Mouse (Mus musculus) forebrain, embryonic 10.5 days (tissue): ENCODE measurements at regions not wholly inside any gene's neighbourhood (a gene's known extent, or its start where the extent isn't known, plus 50 kb on each side); places are given as distances from the start of the nearest gene placed in this dataset.
"Not testable (repeated sequence)": the region's sequence is repeated elsewhere in the genome, so short reads cannot be mapped to it uniquely, and the experiment has no call there.

Experiments used
- DNase-seq: peaks from one replicate; pipeline ENCODE4 v3.0.0-alpha.2; 2017; ENCODE audit warnings: low spot score; ENCODE audit errors: extremely low spot score
- H3K27ac ChIP-seq: fragments of 300-500 bp; sonication (generic); 2 replicates; pipeline ENCODE4 v1.5.1; 2016; ENCODE audit warnings: mild to moderate bottlenecking
- H3K27me3 ChIP-seq: fragments of 300-500 bp; sonication (generic); 2 replicates; pipeline ENCODE4 v1.6.1; 2016; ENCODE audit warnings: mild to moderate bottlenecking; ENCODE audit not compliant: poor library complexity, severe bottlenecking
- H3K36me3 ChIP-seq: fragments of 300-500 bp; sonication (generic); replicated peaks from 2 replicates; pipeline ENCODE4 v1.6.1; 2016; ENCODE audit warnings: mild to moderate bottlenecking, moderate library complexity
- H3K4me1 ChIP-seq: fragments of 300-500 bp; sonication (generic); 2 replicates; pipeline ENCODE4 v1.6.1; 2016
- H3K4me3 ChIP-seq: fragments of 300-500 bp; sonication (generic); 2 replicates; pipeline ENCODE4 v1.5.1; 2016; ENCODE audit warnings: mild to moderate bottlenecking, moderate library complexity
- H3K9me3 ChIP-seq: fragments of 300-500 bp; sonication (generic); 2 replicates; pipeline ENCODE4 v1.6.1; 2016; ENCODE audit warnings: mild to moderate bottlenecking, moderate library complexity
- WGBS: fragments of 180-500 bp; shearing (Covaris S2); methylation state at CpG from one replicate; pipeline ENCODE4 v1.1.7; 2016; 5-methylcytosine and 5-hydroxymethylcytosine counted together

DNA sequence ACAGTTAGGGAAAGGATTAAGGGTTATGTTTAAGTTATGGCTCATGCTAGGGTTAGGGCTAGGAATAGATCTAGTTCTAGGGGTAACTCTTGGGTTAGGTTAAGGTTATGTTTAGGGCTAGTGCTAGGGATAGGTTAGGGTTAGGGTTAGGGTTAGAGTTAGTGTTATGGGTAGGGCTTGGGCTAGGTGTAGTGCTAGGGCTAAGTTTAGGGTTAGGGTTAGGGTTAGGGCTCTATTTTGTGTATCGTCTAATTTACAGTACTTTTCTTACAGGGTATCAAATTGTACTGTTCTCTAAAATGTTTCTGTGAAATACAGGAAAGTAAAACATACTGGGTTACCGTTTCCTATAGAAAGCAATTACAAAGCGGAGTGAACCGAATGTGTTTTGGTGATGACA, 64.8 kb downstream of the Ptchd3 start:
- 93% methylated on average over 4 of the region's 4 CpGs for WGBS
- DNase-seq = no peak
- Histone ChIP-seq H3K9me3 (no peaks in the 10 kb centered on the region; the same call in 1 of the 2 replicates), H3K4me1 (no peaks in the 10 kb centered on the region), H3K27ac (no peak overlapping the region), H3K4me3 (no peak overlapping the region), H3K27me3 (no peaks in the 10 kb centered on the region), H3K36me3 (no peaks in the 10 kb centered on the region)

DNA sequence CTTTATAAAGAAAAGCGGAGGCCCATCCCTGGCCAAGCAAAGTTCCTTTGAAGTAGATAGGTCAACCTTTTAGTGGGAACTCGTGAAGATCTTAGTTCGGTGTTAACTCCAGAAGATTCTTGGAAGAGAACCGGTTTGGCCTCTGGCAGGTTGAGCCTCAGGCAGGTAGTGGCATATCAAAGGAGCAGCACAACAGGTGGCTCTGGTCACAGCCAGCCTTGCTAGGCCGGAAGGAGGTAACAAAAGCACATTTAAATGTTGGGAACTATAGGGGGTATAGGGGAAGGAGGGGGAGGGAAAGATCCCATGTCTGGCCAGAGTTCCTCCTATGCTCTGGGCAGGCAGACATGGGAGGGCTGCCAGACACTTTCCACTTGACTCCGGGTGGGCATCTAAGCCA, 74.3 kb downstream of the Ptchd3 start:
- WGBS = 79% methylated on average over 6 of the region's 6 CpGs
- H3K9me3 ChIP-seq, H3K36me3 ChIP-seq, H3K4me1 ChIP-seq, H3K4me3 ChIP-seq, H3K27me3 ChIP-seq, DNase-seq, H3K27ac ChIP-seq: not testable (repeated sequence)

DNA sequence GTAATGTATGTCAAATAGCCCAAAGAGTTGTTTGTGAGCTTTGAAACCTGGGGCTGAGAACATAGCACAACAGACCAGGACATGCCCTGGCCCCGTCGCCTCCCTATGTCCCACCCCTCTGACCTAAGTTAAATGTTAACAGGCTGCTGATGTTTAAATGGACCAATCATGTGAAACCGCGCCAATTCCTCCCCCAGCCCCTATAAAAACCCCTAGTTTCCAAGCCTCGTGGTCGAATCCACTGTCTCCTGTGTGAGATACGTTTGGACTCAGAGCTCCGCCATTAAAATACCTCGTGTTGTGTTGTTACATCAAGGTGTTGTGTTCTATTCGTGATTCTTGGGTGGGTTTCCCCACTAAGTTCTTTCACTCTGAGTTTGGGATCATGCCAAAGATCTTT, 94.6 kb downstream of the Ptchd3 start:
- DNase-seq, H3K27me3 ChIP-seq, H3K36me3 ChIP-seq, H3K4me1 ChIP-seq, H3K9me3 ChIP-seq: not testable (repeated sequence)
- 0 out of 2 replicates have a peak overlapping the region, but pooled peaks have one; percentile 66 for H3K27ac ChIP-seq
- H3K4me3 ChIP-seq = peak overlapping the region; percentile 34; the same call in 1 of the 2 replicates
- WGBS = 86% methylated on average over 10 of the region's 10 CpGs

DNA sequence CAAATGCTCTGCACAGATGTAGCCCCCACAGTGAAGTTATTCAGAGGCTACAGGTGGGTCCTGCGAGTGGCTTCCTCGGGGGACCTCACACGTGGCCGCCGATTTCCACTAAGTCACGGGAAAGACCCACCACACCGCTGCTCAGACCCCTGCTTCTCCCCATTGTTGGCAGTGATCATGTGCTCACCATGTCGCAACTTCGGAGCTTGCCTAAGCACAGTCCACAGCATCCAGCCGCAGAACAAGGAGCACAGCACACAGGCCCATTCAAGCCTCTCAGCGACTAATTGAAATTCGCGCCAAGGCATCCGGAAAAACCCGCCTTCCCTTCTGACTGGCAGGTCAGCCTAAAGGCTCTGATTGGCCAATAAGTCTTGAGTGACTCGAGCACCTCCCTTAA, 95.0 kb downstream of the Ptchd3 start:
- H3K27me3 ChIP-seq, H3K4me1 ChIP-seq, H3K9me3 ChIP-seq, H3K36me3 ChIP-seq: not testable (repeated sequence)
- DNase-seq = peak; percentile 20
- H3K27ac ChIP-seq = 0 out of 2 replicates have a peak overlapping the region, but pooled peaks have one; percentile 66
- 38% methylated on average over 16 of the region's 16 CpGs for WGBS
- peak overlapping the region; percentile 34 for H3K4me3 ChIP-seq

DNA sequence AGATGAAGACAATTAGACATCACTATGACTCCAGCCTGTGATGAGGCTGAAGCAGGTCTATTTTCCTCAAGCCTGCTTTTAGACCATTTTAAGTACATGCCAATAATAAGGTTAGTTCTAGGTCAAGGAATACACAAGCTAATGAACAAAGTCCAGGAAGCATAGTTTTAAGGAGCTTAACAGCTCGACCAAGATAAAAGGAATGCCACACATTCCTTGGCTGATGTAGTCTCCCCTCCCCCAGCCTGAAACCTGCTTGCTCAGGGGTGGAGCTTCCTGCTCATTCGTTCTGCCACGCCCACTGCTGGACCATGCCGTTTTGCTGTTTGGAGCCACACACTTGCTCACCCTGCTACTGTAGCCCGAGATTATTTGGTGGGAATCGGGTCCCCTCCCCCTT, 121.7 kb downstream of the Ptchd3 start:
- H3K27ac ChIP-seq, DNase-seq, H3K9me3 ChIP-seq, H3K27me3 ChIP-seq, H3K4me3 ChIP-seq, H3K4me1 ChIP-seq: not testable (repeated sequence)
- peaks cover 10% of the 10 kb centered on the region for H3K36me3 ChIP-seq
- 78% methylated on average over 6 of the region's 6 CpGs for WGBS

DNA sequence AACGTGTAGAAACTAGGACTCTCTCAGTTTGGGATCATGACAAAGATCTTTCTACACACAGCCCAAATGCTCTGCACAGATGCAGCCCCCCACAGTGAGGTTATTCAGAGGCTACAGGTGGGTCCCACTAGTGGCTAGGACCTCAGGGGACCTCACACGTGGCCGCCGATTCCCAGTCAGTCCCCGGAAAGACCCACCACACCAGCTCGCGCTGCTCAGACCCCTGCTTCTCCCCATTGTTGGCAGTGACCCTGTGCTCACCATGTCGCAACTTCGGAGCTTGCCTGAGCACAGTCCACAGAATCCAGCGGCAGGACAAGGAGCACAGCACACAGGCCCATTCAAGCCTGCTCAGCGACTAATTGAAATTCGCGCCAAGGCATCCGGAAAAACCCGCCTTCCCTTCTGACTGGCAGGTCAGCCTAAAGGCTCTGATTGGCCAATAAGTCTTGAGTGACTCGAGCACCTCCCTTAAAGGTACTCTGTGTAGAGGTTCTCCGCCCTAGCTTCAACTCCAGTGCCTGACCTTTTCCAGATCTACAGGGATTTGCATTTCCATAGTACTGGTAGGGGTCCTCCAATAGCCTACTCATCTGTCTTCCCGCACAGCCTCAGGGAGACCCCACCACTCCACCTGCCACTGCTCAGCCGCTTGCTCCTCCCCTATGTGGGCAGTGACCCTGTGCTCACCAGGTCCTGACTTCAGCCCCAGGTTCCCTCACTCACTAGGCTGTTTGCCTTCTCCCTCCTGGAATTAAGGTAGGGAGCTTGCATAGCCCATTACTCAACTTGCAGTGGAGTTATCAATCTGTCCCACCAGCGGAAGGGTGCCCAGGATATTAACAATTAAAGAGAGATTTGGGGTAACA, 126.6 kb downstream of the Ptchd3 start:
- peak overlapping the region; percentile 83 for H3K27ac ChIP-seq
- H3K9me3 ChIP-seq, H3K4me1 ChIP-seq, H3K36me3 ChIP-seq, H3K27me3 ChIP-seq: not testable (repeated sequence)
- H3K4me3 ChIP-seq = peak overlapping the region; percentile 54
- WGBS = 12% methylated on average over 20 of the region's 20 CpGs
- DNase-seq = peak; percentile 21

DNA sequence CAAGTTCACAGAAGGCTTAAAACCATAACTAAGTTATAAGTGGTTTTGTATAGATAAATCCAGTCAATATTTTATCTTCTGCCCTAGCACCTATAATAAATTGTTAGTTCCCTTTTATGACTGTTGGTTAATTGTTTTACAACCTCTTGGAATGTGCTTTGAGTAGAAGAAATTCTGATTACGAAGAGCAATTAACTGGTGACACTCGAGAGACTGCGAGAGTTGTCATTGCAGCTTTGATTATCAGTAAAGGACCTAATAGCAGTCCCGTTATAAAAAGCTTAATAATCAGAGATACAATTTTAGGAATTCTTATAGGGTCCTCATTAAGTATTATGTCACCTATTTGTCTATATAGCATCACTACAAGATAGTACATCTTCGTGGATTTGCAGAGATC, 128.7 kb downstream of the Ptchd3 start:
- not testable (repeated sequence) for H3K4me1 ChIP-seq, H3K36me3 ChIP-seq, DNase-seq, H3K9me3 ChIP-seq, H3K4me3 ChIP-seq, H3K27ac ChIP-seq, H3K27me3 ChIP-seq
- 91% methylated on average over 5 of the region's 5 CpGs for WGBS

DNA sequence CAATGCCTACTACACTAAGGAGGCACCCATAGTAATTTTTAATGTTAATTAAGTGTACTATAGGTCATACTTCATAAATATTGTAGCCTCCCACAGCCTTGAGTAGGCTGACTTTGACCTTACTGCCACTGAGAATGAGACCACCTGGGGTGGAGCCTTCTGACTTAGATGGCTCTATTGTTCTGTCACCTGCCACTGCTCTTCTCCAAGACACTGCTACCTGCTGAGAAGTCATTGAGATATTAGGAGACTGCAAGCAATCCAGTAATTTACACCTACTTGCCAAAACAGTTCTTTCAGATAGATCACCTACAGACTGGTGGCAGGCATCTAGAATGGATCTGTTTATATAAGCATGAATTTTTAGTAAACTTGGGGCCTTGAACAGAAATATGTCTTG, 134.1 kb downstream of the Ptchd3 start:
- not testable (repeated sequence) for H3K9me3 ChIP-seq, H3K4me3 ChIP-seq, H3K27ac ChIP-seq, H3K36me3 ChIP-seq, H3K4me1 ChIP-seq, H3K27me3 ChIP-seq, DNase-seq

DNA sequence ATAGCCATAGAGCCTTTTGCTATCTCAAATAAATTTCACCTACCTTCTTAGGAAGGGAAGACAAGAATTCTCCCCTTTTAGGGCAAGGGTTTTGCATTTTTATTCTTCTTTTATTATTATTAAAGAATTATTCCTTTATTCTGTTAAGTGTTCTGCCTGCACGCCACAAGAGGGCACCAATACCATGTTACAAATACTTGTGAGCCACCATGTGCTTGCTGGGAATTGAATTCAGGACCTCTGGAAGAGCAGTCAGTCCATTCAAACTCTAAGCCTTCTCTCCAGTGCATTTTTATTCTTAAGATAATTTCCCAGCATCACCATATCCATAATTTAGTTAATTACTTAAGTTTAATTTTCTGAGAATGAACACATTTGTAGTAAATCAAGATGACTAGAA, 135.9 kb downstream of the Ptchd3 start:
- DNase-seq, H3K27me3 ChIP-seq, H3K4me3 ChIP-seq, H3K27ac ChIP-seq, H3K36me3 ChIP-seq, H3K4me1 ChIP-seq, H3K9me3 ChIP-seq: not testable (repeated sequence)
- WGBS = 2% methylated on average over 1 of the region's 1 CpGs
